Mouse (Mus musculus): ENCODE measurements around the gene Crygd. TPM values are rescaled to one million over a fixed set of nuclear protein-coding genes. Genes with fewer than 3 reads are reported as not detected.
"Not testable (repeated sequence)": the region's sequence is repeated elsewhere in the genome, so short reads cannot be mapped to it uniquely, and the experiment has no call there.

The Crygd gene
- polyA plus RNA-seq, 1 experiment, result not detected

DNA sequence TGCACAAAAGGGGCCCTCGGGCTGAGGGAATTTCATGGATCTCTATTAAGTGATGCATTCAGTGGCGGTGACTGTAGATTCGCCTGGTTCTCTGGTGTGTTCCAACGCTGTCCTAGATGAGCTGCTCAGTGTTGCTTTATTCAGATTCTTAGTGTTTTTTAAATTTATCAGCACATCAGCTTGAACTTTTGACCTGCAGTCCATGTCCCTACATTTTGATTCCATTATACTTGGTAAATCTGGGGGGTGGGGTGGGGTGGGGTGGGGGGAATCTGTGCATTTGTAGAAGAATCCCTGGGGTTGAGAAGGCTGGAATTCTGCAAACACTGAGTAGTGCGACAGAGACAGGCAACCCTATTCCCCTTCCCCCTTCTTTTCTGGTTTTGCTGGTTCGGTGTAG is 10.3 kb upstream of the Crygd start, which contains the start of gene Crygc:
TSS of gene Crygc (minus strand) at position 101 of the 400 bp plus-strand sequence.
- Histone ChIP-seq H3K27me3 (ENCODE audit: control insufficient read depth, insufficient read depth, low read length) (no peaks in the 10 kb centered on the region), H3K4me3 (ENCODE audit: extremely low read depth, insufficient read depth, insufficient read length) (no peak within 1 kb of the TSS), H3K27ac (ENCODE audit: insufficient read depth, low read length) (no peak within 1 kb of the TSS), H3K4me1 (ENCODE audit: control insufficient read depth, insufficient read depth, insufficient read length) (no peaks in the 10 kb centered on the region), H3K36me3 (ENCODE audit: control insufficient read depth, insufficient read depth, low read length) (no peaks in the 10 kb centered on the region)
- 80% methylated on average over 6 of the region's 6 CpGs for WGBS
- no peak for DNase-seq (ENCODE audit: low read depth in 1 of 2, low spot score in 2 of 2)
- no peak for TF ChIP-seq POLR2A (IDR thresholded peaks at IDR 0.05; ENCODE audit: low read depth, low read length)
- TF ChIP-seq CTCF (IDR thresholded peaks at IDR 0.05; ENCODE audit: extremely low read depth, insufficient read depth, insufficient read length, insufficient replicate concordance), result no peak

DNA sequence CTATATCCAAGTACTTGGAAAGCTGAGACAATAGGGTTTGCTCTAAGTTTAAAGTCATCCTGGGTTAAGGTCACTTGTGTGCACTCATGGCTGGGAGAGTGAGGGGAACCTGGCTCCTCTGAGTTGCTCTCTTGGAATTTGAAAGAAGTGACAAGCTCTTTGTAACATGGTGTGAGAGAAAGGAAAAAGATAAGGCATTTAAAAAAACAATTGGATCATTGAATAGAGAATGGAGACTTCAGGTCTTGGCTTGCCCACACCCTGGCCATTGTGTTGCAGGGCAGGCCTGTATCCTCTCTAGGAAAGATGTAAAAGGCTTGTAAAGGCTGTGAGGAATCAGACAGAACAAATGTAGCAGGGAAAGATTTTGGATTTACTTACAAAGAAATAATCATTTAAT is 4.6 kb upstream of the Crygd start:
- Histone ChIP-seq H3K4me3 (ENCODE audit: extremely low read depth, insufficient read depth, insufficient read length) (no peak overlapping the region), H3K36me3 (ENCODE audit: control insufficient read depth, insufficient read depth, low read length) (no peaks in the 10 kb centered on the region), H3K27ac (ENCODE audit: insufficient read depth, low read length) (no peak overlapping the region), H3K27me3 (ENCODE audit: control insufficient read depth, insufficient read depth, low read length) (no peaks in the 10 kb centered on the region), H3K4me1 (ENCODE audit: control insufficient read depth, insufficient read depth, insufficient read length) (no peaks in the 10 kb centered on the region)
- no peak for DNase-seq (ENCODE audit: low read depth in 1 of 2, low spot score in 2 of 2)
- TF ChIP-seq CTCF (IDR thresholded peaks at IDR 0.05; ENCODE audit: extremely low read depth, insufficient read depth, insufficient read length, insufficient replicate concordance) (no peak), POLR2A (IDR thresholded peaks at IDR 0.05; ENCODE audit: low read depth, low read length) (no peak)

DNA sequence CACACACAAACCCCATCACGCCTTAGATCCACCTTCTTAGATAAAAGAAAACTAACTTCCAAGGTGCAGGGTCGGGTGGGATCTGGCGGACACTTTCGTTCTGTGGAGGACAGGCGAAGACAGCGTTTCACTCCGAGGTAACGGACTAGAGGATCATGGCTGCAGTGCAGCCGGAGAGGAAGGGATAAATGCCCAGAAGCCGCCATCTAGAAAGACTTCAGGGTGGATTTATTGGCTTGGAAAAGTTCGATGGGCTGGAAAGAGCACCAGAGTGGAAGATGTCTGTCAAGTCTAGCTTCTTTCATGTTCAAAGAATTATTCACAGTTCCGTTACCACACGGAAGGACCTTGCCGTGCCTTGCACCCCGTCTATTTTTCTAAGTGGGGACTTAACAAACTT is 949 bp upstream of the Crygd start:
- no peak for DNase-seq (ENCODE audit: low read depth in 1 of 2, low spot score in 2 of 2)
- TF ChIP-seq POLR2A (IDR thresholded peaks at IDR 0.05; ENCODE audit: low read depth, low read length), result no peak
- no peak for TF ChIP-seq CTCF (IDR thresholded peaks at IDR 0.05; ENCODE audit: extremely low read depth, insufficient read depth, insufficient read length, insufficient replicate concordance)
- WGBS, result 91% methylated on average over 15 of the region's 15 CpGs

DNA sequence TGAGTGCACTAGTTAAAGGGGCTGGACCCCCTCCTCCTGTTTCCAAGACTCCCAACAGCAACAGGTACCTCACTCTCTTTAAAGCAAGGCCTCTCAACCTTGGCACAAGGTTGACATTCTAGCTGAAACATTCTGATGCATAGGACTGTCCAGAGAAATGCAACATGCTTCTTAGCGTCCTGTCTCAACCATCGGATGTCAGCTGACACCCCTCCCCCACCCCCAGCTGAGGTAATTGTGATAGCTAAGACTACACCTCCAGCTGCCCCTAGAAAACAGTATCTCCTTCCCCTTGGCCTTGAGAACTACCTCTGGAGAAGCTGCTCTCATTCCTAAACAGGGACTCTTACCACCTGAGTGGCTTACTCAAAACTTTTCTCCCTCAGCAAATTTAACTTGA is 11.1 kb downstream of the Crygd start:
- Histone ChIP-seq H3K4me3 (ENCODE audit: extremely low read depth, insufficient read depth, insufficient read length) (no peak overlapping the region), H3K4me1 (ENCODE audit: control insufficient read depth, insufficient read depth, insufficient read length) (no peaks in the 10 kb centered on the region), H3K36me3 (ENCODE audit: control insufficient read depth, insufficient read depth, low read length) (no peaks in the 10 kb centered on the region), H3K27me3 (ENCODE audit: control insufficient read depth, insufficient read depth, low read length) (no peaks in the 10 kb centered on the region), H3K27ac (ENCODE audit: insufficient read depth, low read length) (no peak overlapping the region)
- TF ChIP-seq CTCF (IDR thresholded peaks at IDR 0.05; ENCODE audit: extremely low read depth, insufficient read depth, insufficient read length, insufficient replicate concordance), result no peak
- TF ChIP-seq POLR2A (IDR thresholded peaks at IDR 0.05; ENCODE audit: low read depth, low read length), result no peak
- 58% methylated on average over 2 of the region's 2 CpGs for WGBS
- DNase-seq (ENCODE audit: low read depth in 1 of 2, low spot score in 2 of 2), result no peak

More for the DNA sequence above, 949 bp upstream of the Crygd start:
- no peak overlapping the region for H3K4me3 ChIP-seq (ENCODE audit: extremely low read depth, insufficient read depth, insufficient read length)
- H3K4me1 ChIP-seq (ENCODE audit: control insufficient read depth, insufficient read depth, insufficient read length), result no peaks in the 10 kb centered on the region
- no peaks in the 10 kb centered on the region for H3K36me3 ChIP-seq (ENCODE audit: control insufficient read depth, insufficient read depth, low read length)
- no peaks in the 10 kb centered on the region for H3K27me3 ChIP-seq (ENCODE audit: control insufficient read depth, insufficient read depth, low read length)
- no peak overlapping the region for H3K27ac ChIP-seq (ENCODE audit: insufficient read depth, low read length)

DNA sequence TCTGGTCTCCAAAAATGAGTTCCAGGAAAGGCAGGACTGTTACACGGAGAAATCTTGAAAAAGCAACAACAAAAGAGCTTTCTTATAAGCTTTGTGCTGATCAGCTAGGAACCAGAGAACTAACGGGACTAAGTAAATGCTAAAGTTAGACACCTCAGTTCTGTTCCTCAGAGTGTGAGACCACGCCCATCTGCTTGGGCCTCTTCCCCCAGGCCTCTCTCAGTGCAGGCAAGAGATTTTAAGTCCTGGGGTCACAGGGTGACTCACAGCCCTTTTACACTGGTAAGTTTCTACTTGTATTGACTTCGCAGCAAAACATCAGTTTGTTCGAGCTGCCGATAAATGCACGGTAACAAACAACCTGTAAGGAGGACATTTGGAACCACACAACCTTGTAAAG is 11.6 kb downstream of the Crygd start:
- no peaks in the 10 kb centered on the region for H3K36me3 ChIP-seq (ENCODE audit: control insufficient read depth, insufficient read depth, low read length)
- DNase-seq (ENCODE audit: low read depth in 1 of 2, low spot score in 2 of 2), result no peak
- 85% methylated on average over 7 of the region's 7 CpGs for WGBS

DNA sequence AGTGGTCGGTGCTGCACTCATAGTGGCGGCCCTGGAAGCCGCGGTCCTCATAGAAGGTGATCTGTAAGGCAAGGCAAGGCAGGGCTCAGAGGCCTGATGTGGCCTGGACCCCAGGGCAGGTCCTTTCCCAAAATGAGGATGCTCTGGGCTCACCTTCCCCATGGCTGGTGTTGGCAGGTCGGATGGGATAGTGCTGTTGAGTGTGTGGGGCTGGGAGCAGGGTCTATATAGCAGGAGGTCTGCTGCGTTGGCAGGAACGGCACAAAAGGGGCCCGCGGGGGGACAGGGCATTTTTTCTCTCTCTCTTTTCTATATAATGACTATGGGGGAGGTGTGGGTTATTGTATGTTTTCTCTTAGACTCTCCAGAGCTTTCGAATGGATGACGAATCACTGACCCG is 12.3 kb downstream of the Crygd start, which contains the start of gene Cryge:
TSS of gene Cryge (minus strand) at position 198 of the 400 bp plus-strand sequence.
- H3K27ac ChIP-seq (ENCODE audit: insufficient read depth, low read length); DNase-seq (ENCODE audit: low read depth in 1 of 2, low spot score in 2 of 2); H3K4me1 ChIP-seq (ENCODE audit: control insufficient read depth, insufficient read depth, insufficient read length); H3K36me3 ChIP-seq (ENCODE audit: control insufficient read depth, insufficient read depth, low read length); H3K4me3 ChIP-seq (ENCODE audit: extremely low read depth, insufficient read depth, insufficient read length); H3K27me3 ChIP-seq (ENCODE audit: control insufficient read depth, insufficient read depth, low read length): not testable (repeated sequence)
- 88% methylated on average over 11 of the region's 12 CpGs for WGBS

More for the DNA sequence above, 11.6 kb downstream of the Crygd start:
- Histone ChIP-seq H3K27ac (ENCODE audit: insufficient read depth, low read length) (no peak overlapping the region), H3K27me3 (ENCODE audit: control insufficient read depth, insufficient read depth, low read length) (no peaks in the 10 kb centered on the region), H3K4me3 (ENCODE audit: extremely low read depth, insufficient read depth, insufficient read length) (no peak overlapping the region), H3K4me1 (ENCODE audit: control insufficient read depth, insufficient read depth, insufficient read length) (no peaks in the 10 kb centered on the region)
- TF ChIP-seq POLR2A (IDR thresholded peaks at IDR 0.05; ENCODE audit: low read depth, low read length) (no peak), CTCF (IDR thresholded peaks at IDR 0.05; ENCODE audit: extremely low read depth, insufficient read depth, insufficient read length, insufficient replicate concordance) (no peak)

DNA sequence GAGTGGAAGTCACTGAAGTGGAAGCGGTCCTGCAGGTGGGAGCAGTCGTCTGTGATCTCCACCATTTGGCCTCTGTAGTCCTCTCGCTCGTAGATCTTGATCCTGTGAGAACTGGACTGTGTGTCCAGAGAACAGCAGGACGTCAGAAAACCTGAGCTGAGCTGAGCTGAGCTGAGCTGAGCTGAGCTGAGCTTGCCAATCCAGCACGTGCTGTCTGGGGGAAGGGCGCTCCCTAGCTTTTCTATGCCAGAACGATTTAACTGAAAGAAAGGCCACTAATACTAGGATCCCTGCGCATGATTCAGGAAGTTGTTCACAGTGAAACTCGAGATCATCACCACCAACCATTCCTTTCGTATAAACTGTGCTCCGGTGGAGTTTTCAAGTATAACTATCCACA is 14.5 kb downstream of the Crygd start:
- DNase-seq (ENCODE audit: low read depth in 1 of 2, low spot score in 2 of 2), result no peak
- no peaks in the 10 kb centered on the region for H3K36me3 ChIP-seq (ENCODE audit: control insufficient read depth, insufficient read depth, low read length)
- 73% methylated on average over 12 of the region's 12 CpGs for WGBS

More for the DNA sequence above, 14.5 kb downstream of the Crygd start:
- H3K27ac ChIP-seq (ENCODE audit: insufficient read depth, low read length), result no peak overlapping the region
- H3K4me1 ChIP-seq (ENCODE audit: control insufficient read depth, insufficient read depth, insufficient read length), result no peaks in the 10 kb centered on the region
- TF ChIP-seq POLR2A (IDR thresholded peaks at IDR 0.05; ENCODE audit: low read depth, low read length) (no peak), CTCF (IDR thresholded peaks at IDR 0.05; ENCODE audit: extremely low read depth, insufficient read depth, insufficient read length, insufficient replicate concordance) (no peak)
- no peak overlapping the region for H3K4me3 ChIP-seq (ENCODE audit: extremely low read depth, insufficient read depth, insufficient read length)
- H3K27me3 ChIP-seq (ENCODE audit: control insufficient read depth, insufficient read depth, low read length), result no peaks in the 10 kb centered on the region
